Mouse (Mus musculus) heart, postnatal 14 days (tissue): ENCODE data around the gene Gm10778. TPM values are rescaled to one million over a fixed set of nuclear protein-coding genes. Genes with fewer than 3 reads are reported as not detected.
A peak's percentile ranks its signal among the peaks of the same experiment; 100 is the strongest.
"Not testable (repeated sequence)": the region's sequence is repeated elsewhere in the genome, so short reads cannot be mapped to it uniquely, and the experiment has no call there.

ENCODE experiments used
- DNase-seq, 2 experiments: peaks; one replicate each; pipeline ENCODE4 v3.0.0; 2021 to 2022
- intact Hi-C: fragments of 180-260 bp; cut with DNase I; formaldehyde crosslinking; loops from one replicate; pipeline ENCODE4 v1.15.1; 2025
- long read RNA-seq, 2 experiments: library from polyadenylated mRNA; stranded (forward); transcript quantifications; one replicate each; pipeline ENCODE4 v2.0.0; 2021
- total RNA-seq, 2 experiments: library from RNA; stranded (reverse); gene quantifications; 2 replicates each; pipeline ENCODE4 v1.2.3; 2021

The Gm10778 gene
- total RNA-seq, result 1 to 10 TPM; 2.6 to 2.7 TPM
- long read RNA-seq, experiment 1, full-length matches to known transcripts, result 2 of 2 reads
- long read RNA-seq, experiment 1, partial matches to known transcripts, result 0 of 2 reads
- long read RNA-seq, experiment 1, other reads (novel, unspliced or antisense), result 0 of 2 reads
- long read RNA-seq, experiment 2, full-length matches to known transcripts, result 3 of 3 reads
- long read RNA-seq, experiment 2, partial matches to known transcripts, result 0 of 3 reads
- long read RNA-seq, experiment 2, other reads (novel, unspliced or antisense), result 0 of 3 reads

DNA sequence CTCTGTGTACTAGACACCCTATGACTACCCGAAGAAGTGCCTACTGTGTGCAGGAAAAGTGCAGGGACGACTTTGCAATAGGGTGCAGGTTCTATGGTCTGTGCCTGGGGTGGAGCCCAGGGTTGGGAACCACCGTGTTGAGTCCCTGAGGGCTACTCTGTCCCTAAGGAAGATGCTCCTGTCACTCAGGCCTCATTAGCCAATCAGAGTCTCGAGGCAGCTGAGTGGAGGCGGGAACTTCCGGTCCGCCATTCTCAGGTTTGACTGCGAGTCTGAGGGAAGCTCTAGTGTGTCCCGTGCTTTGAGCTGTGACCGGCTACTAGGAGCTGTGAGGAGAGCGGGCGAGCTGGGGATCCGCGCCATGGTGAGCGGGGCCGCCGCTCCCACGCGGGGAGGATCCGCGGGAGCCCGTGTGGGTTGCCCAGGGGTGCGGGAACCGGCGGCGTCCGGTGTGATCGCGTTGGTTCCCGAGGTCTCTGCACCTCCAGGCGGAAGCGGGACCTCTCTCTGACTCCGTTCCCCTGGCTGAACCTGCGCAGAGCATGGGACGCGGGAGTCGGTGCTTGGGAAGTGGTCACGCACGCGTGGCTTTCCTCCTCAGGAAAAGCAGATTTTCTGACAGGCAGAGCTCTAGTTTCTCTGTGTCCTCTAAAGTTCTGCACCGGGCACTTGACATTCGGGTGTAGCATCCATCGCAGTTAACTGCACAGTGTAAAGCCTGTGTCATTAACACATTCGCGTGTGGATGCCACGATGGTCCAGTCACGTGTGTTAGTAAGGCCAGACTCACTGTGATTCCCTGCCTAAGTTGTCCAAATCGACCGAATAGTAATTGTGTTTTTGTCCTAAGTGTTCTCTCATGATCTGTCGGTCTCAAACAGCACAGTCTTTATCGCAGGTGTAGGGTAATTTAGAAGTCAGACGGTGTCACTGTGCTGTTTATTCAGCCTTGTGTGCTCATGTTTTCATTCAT is at the start of gene Gm10778:
Gene Gm10778, plus strand, starts transcription at position 257 of the 973 bp plus-strand sequence.
- DNase-seq, result peak; percentile 83 to 90
- intact Hi-C loops, result not testable (repeated sequence)

- intact Hi-C loops, result loop anchor here (5.0 to 10.0 kb wide), 2 partner anchors 45 to 97 kb away; partner anchors contain the start of genes Aes and S1pr4
These were observed 49.2 kb upstream of the Gm10778 start for GRCm38 (mm10) chr10:81599630-81600029.

GRCm38 (mm10) chr10:81600096-81600495 is 48.8 kb upstream of the Gm10778 start:
- intact Hi-C loops, result loop anchor here (5.0 to 10.0 kb wide), 2 partner anchors 45 to 98 kb away; partner anchors contain the start of genes Aes and S1pr4
- no peak for DNase-seq

More at GRCm38 (mm10) chr10:81599630-81600029, 49.2 kb upstream of the Gm10778 start:
- no peak for DNase-seq

DNA sequence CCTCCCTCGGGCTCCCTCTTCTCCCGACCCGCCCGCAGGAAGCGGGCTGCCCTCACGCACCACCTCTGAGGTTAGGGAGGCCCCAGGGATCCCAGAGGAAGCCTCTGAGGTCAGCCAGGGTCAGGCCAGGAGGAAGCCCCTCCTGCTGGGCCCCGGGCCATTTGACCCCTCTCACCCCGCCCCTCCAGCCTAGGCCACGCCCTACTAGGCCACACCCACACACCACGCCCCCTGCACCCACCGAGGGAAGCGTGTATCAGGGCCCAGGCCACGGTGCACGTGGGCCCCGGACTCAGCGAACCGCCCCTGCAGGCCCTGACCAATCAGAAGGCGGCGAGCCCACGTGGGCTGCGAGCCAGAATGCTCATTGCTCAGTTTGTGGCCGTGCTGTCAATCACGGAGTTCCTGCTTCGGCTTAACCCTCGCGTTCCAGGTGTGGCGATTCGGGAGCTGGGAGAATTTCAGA is 48.1 kb upstream of the Gm10778 start, which contains the start of gene Tle6:
Gene Tle6, minus strand, starts transcription at position 336 of the 466 bp plus-strand sequence.
- intact Hi-C loops, result loop anchor here (5.0 to 10.0 kb wide), 2 partner anchors 46 to 98 kb away; partner anchors contain the start of genes Aes and S1pr4
- peak; percentile 93 to 96 for DNase-seq

GRCm38 (mm10) chr10:81601396-81601905 is 47.4 kb upstream of the Gm10778 start:
- no peak for DNase-seq

GRCm38 (mm10) chr10:81602741-81603151 is 46.1 kb upstream of the Gm10778 start:
- intact Hi-C loops, result loop anchor here (5.0 to 10.0 kb wide), 2 partner anchors 48 to 100 kb away; partner anchors contain the start of genes Aes and S1pr4
- DNase-seq, result peak in 1 of 2 experiments; percentile 28

More at GRCm38 (mm10) chr10:81601396-81601905, 47.4 kb upstream of the Gm10778 start:
- intact Hi-C loops, result loop anchor here (5.0 to 10.0 kb wide), 2 partner anchors 47 to 99 kb away; partner anchors contain the start of genes Aes and S1pr4

GRCm38 (mm10) chr10:81604019-81604967 is 44.6 kb upstream of the Gm10778 start:
- no peak for DNase-seq
- intact Hi-C loops, result loop anchor here (5.0 to 10.0 kb wide), 2 partner anchors 49 to 102 kb away; partner anchors contain the start of genes Aes and S1pr4

GRCm38 (mm10) chr10:81604968-81605665 is 43.7 kb upstream of the Gm10778 start:
- intact Hi-C loops, result loop anchor here (5.0 to 10.0 kb wide), 2 partner anchors 50 to 103 kb away; partner anchors contain the start of genes Aes and S1pr4
- DNase-seq, result peak; percentile 90 to 93

DNA sequence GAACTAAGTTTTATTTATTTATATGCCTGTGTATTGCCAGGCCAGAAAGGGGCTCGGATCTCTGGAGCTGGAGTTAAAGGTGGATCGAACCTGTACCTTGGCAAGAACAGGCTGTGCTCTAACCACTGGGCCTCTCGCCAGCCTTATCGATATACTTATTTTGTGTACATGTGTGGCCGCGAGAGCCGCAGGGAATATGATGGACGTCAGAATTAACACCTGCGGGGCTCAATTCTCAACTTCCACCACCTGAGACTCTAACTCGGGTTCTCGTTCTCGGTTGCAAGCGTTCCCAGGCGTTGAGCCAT is 43.2 kb upstream of the Gm10778 start:
- intact Hi-C loops, result loop anchor here (10.0 kb wide), 1 partner anchor 51 kb away; the partner anchor contains the start of gene Aes

DNA sequence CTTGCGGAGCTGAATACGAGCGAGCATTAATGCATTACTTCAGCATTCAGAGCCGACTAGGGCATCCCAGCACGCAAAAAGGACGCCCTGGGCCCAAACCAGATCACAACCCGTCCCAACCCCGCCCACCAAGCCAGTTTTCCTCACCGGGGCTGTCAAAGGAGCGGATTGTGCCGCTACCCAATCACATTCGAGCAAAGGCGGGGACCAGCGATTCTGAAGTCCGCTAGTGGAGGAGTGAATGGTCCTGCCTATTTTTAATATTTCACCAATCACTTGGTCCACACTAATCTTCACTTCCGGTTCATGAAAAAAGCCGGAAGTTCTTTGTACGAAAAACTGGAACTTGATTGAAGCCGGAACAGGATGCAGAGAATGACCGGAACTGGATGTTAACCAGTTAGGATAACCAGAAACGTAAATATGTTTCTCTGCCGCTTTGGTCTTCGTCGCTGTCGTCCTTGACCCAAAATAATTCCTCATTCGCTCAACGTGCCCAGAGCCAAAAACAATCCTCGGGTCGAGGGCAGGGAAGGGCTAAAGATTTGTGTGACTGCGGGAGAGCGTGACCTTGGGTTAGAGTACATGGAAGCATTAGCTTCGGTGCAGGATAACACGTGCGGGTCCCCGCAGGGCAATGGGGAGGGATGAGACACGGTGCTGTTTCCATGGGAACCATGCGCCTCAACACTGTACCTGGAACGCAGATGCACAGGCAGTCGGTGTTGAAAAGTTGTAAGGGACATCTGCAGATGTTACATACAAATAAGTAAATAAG is 42.7 kb upstream of the Gm10778 start, which contains the start of gene BC025920:
Gene BC025920, plus strand, starts transcription at position 297 of the 778 bp plus-strand sequence.
- intact Hi-C loops, result loop anchor here (10.0 kb wide), 1 partner anchor 51 kb away; the partner anchor contains the start of gene Aes
- peak; percentile 91 to 93 for DNase-seq

More for the DNA sequence above, 43.2 kb upstream of the Gm10778 start:
- DNase-seq, result no peak

DNA sequence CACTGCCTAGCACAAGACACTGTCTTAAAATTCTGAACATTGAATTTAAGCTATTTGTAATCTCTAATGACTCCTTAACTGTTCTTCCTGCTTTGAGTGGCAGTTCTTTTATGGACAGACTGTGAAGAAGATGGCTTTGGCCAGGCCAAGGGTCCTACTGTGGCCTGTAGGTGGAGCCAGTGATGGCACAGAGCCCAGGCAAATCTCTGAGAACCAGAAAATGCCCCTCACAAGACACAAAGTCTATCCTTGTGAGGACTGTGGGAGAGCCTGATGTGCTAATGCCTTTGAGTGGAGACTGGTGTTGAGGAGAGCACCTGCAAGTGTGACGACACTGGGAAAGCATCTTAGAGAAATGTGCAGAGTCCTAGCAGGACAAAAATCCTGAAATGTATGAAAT is 40.6 kb upstream of the Gm10778 start:
- DNase-seq, result no peak
- intact Hi-C loops, result loop anchor here (2.0 to 10.0 kb wide), 2 partner anchors 54 to 562 kb away; partner anchors contain the start of gene Aes

DNA sequence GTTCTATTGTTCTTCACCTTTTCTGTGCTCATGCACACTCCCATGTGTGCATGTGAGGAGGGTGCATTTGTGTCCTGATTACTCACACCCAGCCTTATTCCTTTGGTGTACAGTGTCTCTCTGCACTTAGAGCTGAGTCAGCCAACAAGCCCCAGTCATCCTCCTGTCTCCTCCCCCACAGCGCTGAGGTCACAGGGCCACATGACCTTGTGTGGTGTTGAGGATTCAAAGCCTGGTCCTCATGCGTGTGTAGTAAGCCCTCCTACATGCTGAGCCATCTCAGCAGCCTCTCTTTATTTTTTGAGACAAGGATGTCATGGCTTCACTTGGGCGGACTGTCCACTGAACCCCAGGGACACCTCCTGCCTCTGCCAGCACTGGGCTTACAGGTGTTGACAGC is 36.1 kb upstream of the Gm10778 start:
- intact Hi-C loops, result no loop called here

DNA sequence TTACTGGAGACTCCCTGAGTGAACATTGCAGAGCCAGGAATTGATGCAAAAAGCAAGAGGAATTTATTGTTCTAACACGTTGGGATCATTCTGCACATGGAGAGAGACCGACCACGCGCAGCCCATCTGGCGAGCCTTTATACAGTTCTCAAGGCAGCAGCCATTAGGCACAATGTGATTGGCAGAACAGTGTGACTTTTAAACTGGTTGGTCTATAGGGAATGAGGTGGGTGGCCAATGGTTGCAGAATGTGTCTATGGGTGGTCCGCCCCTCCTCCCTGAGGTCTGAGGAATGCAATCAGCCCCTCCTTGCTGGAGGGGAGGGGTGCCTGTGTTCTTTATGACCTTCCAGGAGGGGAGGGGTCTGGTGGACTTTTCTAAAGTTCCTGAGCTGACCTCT is 33.4 kb upstream of the Gm10778 start:
- intact Hi-C loops, result no loop called here
- DNase-seq, result no peak

More for the DNA sequence above, 36.1 kb upstream of the Gm10778 start:
- DNase-seq, result no peak

- DNase-seq, result no peak
- intact Hi-C loops, result no loop called here
These were observed 28.9 kb upstream of the Gm10778 start for GRCm38 (mm10) chr10:81619976-81620375.

- DNase-seq, result no peak
- intact Hi-C loops, result no loop called here
These were observed 28.1 kb upstream of the Gm10778 start for GRCm38 (mm10) chr10:81620786-81621185.

GRCm38 (mm10) chr10:81623441-81623840 is 25.4 kb upstream of the Gm10778 start:
- DNase-seq, result no peak
- intact Hi-C loops, result no loop called here
